Mouse (Mus musculus): ENCODE data around the gene Csdc2. TPM values are rescaled to one million over a fixed set of nuclear protein-coding genes. Genes with fewer than 3 reads are reported as not detected.

The Csdc2 gene
- polyA plus RNA-seq, 1 experiment: 38.3 TPM

DNA sequence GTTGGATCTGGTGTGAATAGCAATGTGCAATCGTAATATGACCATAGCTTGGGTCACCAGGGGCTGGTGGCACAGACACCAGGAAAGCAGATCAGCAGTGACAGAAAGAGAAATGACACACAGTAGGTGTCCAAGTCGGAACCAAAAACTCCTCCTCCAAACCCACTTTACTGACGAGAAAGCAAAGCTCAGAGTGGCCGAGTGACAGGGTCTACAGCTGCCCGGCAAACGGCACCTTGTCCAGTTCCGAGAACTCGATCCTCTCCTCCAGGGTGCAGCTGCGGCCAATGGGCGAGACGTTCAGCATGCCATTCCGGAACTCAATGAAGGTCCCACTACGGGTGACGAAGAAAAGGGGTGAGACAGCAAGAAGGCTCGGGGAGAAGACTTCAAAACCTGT is 18.9 kb downstream of the Csdc2 start:
- no peak overlapping the region for H3K4me2 ChIP-seq (ENCODE audit: low read depth)
- no peak overlapping the region for H3K4me3 ChIP-seq
- TF ChIP-seq POLR2AphosphoS2 (IDR thresholded peaks at IDR 0.05; ENCODE audit: insufficient read length, low read depth) (peak; percentile 40), POLR2A (IDR thresholded peaks at IDR 0.05; ENCODE audit: insufficient read length, low read depth) (no peak)
- H3K27me3 ChIP-seq (ENCODE audit: control insufficient read depth, insufficient read depth, insufficient read length): no peaks in the 10 kb centered on the region
- no peak overlapping the region for H3ac ChIP-seq (ENCODE audit: control insufficient read depth, insufficient read length)
- no peaks in the 10 kb centered on the region for H3K79me2 ChIP-seq (ENCODE audit: control insufficient read depth, insufficient read depth)
- peaks cover 16% of the 10 kb centered on the region for H3K36me3 ChIP-seq (ENCODE audit: control insufficient read depth, insufficient read depth)

DNA sequence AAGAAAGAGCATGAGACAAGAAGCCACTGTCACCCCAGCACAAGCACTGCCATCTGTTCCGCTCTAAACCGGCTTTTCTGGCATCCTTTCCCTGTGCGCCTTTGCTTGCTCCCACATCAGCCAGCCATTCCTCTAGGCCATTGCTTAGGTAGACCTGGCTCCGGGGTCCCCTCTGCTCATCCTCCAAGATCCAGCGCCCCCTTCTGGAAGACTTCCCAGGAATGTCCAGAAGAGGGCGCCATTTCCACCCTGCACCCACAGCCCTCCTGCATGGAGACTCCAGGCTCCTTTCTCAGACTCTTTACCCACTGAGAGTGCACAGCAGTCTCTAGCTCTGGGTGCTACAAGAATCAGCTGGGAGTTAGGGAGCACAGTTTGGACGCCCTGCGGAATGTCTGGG is 19.9 kb downstream of the Csdc2 start:
- Histone ChIP-seq H3K4me2 (ENCODE audit: low read depth) (no peak overlapping the region), H3K79me2 (ENCODE audit: control insufficient read depth, insufficient read depth) (no peaks in the 10 kb centered on the region), H3K4me3 (no peak overlapping the region), H3K27me3 (ENCODE audit: control insufficient read depth, insufficient read depth, insufficient read length) (no peaks in the 10 kb centered on the region), H3ac (ENCODE audit: control insufficient read depth, insufficient read length) (no peak overlapping the region), H3K36me3 (ENCODE audit: control insufficient read depth, insufficient read depth) (peaks cover 16% of the 10 kb centered on the region)
- TF ChIP-seq MYOG (IDR thresholded peaks at IDR 0.05; ENCODE audit: control insufficient read depth in 1 of 3, insufficient read depth in 1 of 3, insufficient read length in 2 of 3, low read depth in 2 of 3): no peak
- TF ChIP-seq POLR2AphosphoS2 (IDR thresholded peaks at IDR 0.05; ENCODE audit: insufficient read length, low read depth): peak; percentile 21

DNA sequence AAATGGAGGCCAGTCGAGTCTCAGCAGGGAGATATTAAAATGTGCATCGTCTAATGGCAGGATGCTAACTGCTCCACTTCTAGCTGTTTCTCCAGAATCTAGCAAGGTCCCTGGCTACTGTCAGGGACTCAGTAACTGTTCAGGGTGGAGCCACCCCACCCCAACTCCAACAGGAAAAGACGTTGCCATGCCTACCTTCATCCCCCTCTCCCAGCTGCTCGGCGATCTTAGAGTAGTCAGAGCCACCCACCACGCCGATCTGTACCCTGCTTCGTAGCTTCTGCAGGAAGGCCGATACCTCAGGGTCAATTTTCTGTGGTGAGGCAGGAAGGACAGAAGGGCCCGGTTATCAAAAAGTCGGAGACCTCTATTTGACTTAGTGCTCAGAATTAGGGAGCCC is 21.0 kb downstream of the Csdc2 start:
- TF ChIP-seq SRF (IDR thresholded peaks at IDR 0.05; ENCODE audit: control insufficient read depth, insufficient read length, low read depth) (no peak), POLR2AphosphoS2 (IDR thresholded peaks at IDR 0.05; ENCODE audit: insufficient read length, low read depth) (no peak), TCF3 (IDR thresholded peaks at IDR 0.05; ENCODE audit: insufficient read length, low read depth) (no peak), TCF12 (IDR thresholded peaks at IDR 0.05; ENCODE audit: insufficient read depth, poor library complexity, severe bottlenecking) (no peak)

GRCm38 (mm10) chr15:81958906-81959305 is 22.3 kb downstream of the Csdc2 start:
- Histone ChIP-seq H3K4me2 (ENCODE audit: low read depth) (peak overlapping the region; percentile 30), H3K36me3 (ENCODE audit: control insufficient read depth, insufficient read depth) (peaks cover 16% of the 10 kb centered on the region), H3ac (ENCODE audit: control insufficient read depth, insufficient read length) (no peak overlapping the region), H3K27me3 (ENCODE audit: control insufficient read depth, insufficient read depth, insufficient read length) (no peaks in the 10 kb centered on the region), H3K4me3 (no peak overlapping the region), H3K79me2 (ENCODE audit: control insufficient read depth, insufficient read depth) (no peaks in the 10 kb centered on the region)
- no peak for TF ChIP-seq TCF12 (IDR thresholded peaks at IDR 0.05; ENCODE audit: insufficient read depth, poor library complexity, severe bottlenecking)
- TF ChIP-seq REST (IDR thresholded peaks at IDR 0.05; ENCODE audit: insufficient read depth, insufficient read length): no peak
- TF ChIP-seq CEBPB (IDR thresholded peaks at IDR 0.05; ENCODE audit: insufficient read depth, poor library complexity, severe bottlenecking): no peak
- TF ChIP-seq MAX (IDR thresholded peaks at IDR 0.05; ENCODE audit: low read depth): no peak
- TF ChIP-seq USF1 (IDR thresholded peaks at IDR 0.05; ENCODE audit: low read depth): no peak
- no peak for TF ChIP-seq SRF (IDR thresholded peaks at IDR 0.05; ENCODE audit: control insufficient read depth, insufficient read length, low read depth)
- no peak for TF ChIP-seq MYOG (IDR thresholded peaks at IDR 0.05; ENCODE audit: control insufficient read depth in 1 of 3, insufficient read depth in 1 of 3, insufficient read length in 2 of 3, low read depth in 2 of 3)
- TF ChIP-seq E2F4 (IDR thresholded peaks at IDR 0.05; ENCODE audit: insufficient read depth): no peak
- TF ChIP-seq TCF3 (IDR thresholded peaks at IDR 0.05; ENCODE audit: insufficient read length, low read depth): no peak
- TF ChIP-seq POLR2AphosphoS2 (IDR thresholded peaks at IDR 0.05; ENCODE audit: insufficient read length, low read depth): no peak
- no peak for TF ChIP-seq POLR2A (IDR thresholded peaks at IDR 0.05; ENCODE audit: insufficient read length, low read depth)
- no peak for TF ChIP-seq MYOD1 (IDR thresholded peaks at IDR 0.05; ENCODE audit: control insufficient read depth in 1 of 3, insufficient read length in 2 of 3, low read depth in 2 of 3)

More for the DNA sequence above, 21.0 kb downstream of the Csdc2 start:
- H3K36me3 ChIP-seq (ENCODE audit: control insufficient read depth, insufficient read depth): peaks cover 16% of the 10 kb centered on the region
- H3K4me2 ChIP-seq (ENCODE audit: low read depth): no peak overlapping the region
- H3K27me3 ChIP-seq (ENCODE audit: control insufficient read depth, insufficient read depth, insufficient read length): no peaks in the 10 kb centered on the region
- no peak overlapping the region for H3ac ChIP-seq (ENCODE audit: control insufficient read depth, insufficient read length)
- no peak overlapping the region for H3K4me3 ChIP-seq
- no peaks in the 10 kb centered on the region for H3K79me2 ChIP-seq (ENCODE audit: control insufficient read depth, insufficient read depth)

DNA sequence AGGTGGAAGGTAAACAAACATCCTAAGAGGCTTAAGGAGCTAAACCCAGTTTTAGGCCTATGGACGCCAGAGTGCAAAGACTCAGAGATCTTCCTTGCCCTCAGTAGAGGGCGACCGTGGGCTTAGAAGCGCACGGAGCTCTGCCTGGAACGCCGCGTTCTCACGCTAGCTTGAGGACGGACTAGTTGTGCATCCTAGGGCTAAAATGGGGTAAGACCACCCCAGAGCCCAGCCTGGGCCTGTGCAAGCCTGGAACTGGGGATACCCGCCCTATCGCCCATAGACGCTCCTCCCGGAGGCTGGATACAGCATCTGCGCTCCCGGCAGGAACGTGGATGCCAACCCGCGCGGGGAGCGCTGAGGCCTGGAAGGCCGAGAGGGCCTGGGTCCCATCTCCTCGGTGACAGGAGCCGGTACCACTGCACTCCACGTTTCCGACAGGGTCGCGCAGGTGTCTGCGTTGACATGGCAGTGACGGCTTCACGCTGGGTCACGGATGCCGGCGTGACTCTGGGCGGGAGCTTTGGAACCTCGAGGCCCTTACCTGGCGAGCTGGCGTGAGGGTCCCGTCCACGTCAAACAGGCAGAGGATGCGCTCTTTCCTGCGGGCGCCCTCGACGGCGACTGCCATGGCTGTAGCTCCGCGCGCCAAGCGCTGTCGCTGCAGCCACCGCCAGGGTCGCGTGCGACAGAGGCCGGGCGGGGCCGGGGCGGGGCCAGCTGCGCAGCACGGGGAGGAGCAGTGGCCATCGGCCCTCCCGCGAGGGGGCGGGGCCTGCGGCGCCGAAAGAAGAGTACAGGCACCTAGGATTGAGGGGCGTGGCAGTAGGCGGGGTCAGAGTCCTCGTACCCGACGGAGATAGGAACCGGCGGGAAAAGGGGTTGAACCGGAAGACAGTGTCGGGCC is 23.9 kb downstream of the Csdc2 start, which contains the start of gene Pmm1:
Gene Pmm1, minus strand, starts transcription at position 760 of the 907 bp plus-strand sequence.
- no peaks in the 10 kb centered on the region for H3K27me3 ChIP-seq (ENCODE audit: control insufficient read depth, insufficient read depth, insufficient read length)
- peak within 1 kb of the TSS; percentile 37 for H3K4me3 ChIP-seq
- H3K36me3 ChIP-seq (ENCODE audit: control insufficient read depth, insufficient read depth): peaks cover 10% of the 10 kb centered on the region
- no peaks in the 10 kb centered on the region for H3K79me2 ChIP-seq (ENCODE audit: control insufficient read depth, insufficient read depth)
- H3K4me2 ChIP-seq (ENCODE audit: low read depth): peak within 1 kb of the TSS; percentile 94
- TF ChIP-seq REST (IDR thresholded peaks at IDR 0.05; ENCODE audit: insufficient read depth, insufficient read length): no peak
- peak; percentile 64 for TF ChIP-seq SRF (IDR thresholded peaks at IDR 0.05; ENCODE audit: control insufficient read depth, insufficient read length, low read depth)
- TF ChIP-seq MYOD1 (IDR thresholded peaks at IDR 0.05; ENCODE audit: control insufficient read depth in 1 of 3, insufficient read length in 2 of 3, low read depth in 2 of 3): peak in 1 of 3 experiments; percentile 28
- no peak for TF ChIP-seq CEBPB (IDR thresholded peaks at IDR 0.05; ENCODE audit: insufficient read depth, poor library complexity, severe bottlenecking)
- TF ChIP-seq POLR2A (IDR thresholded peaks at IDR 0.05; ENCODE audit: insufficient read length, low read depth): peak; percentile 82
- TF ChIP-seq POLR2AphosphoS2 (IDR thresholded peaks at IDR 0.05; ENCODE audit: insufficient read length, low read depth): peak; percentile 56
- TF ChIP-seq E2F4 (IDR thresholded peaks at IDR 0.05; ENCODE audit: insufficient read depth): peak; percentile 38
- peak in 2 of 3 experiments; percentile 12 to 52 for TF ChIP-seq MYOG (IDR thresholded peaks at IDR 0.05; ENCODE audit: control insufficient read depth in 1 of 3, insufficient read depth in 1 of 3, insufficient read length in 2 of 3, low read depth in 2 of 3)
- peak within 1 kb of the TSS; percentile 35 for H3ac ChIP-seq (ENCODE audit: control insufficient read depth, insufficient read length)
